Mouse (Mus musculus): ENCODE results near the gene Pprc1. TPM values are rescaled to one million over a fixed set of nuclear protein-coding genes. Genes with fewer than 3 reads are reported as not detected.

Pprc1 gene
- 10 to 100 TPM; 17.5 to 21.4 TPM for total RNA-seq (2021)

DNA sequence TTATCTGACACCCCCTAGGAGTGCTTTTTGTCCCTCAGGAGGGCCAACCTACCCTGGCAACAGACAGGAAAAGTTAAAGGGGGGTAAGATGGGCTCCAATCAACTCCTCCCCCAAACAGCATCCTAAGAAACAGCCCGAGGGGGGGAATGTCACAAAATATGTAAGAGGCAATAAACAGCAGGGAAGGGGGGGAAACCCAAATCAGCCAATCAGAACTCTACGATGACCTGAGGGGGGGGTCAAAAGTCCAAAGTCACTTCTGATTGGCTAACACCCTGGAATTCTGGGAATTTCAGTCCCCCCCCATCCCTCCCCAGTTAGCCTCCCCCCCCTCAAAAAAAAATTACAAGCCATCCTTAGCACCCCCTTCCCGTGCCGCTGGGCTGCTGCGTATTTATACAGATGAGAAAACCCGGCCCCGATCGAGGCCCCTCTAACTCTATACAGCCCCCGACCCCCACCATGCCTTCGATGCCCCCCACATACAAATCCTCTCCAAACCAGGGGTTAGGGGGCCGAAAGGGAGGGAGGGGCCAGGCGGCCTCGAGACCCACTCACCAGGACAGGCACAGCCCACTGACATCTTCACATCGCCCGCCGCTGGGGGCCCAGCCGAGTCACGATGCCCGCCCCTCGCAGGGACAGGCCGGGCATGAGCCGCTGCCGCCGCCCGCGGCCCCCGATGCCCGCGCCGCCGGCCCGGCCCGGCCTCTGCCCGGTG is at the start of gene Pprc1:
Gene Pprc1 (plus strand): TSS at position 616 of the 722 bp plus-strand sequence.
- intact Hi-C loops (cut with DNase I), result no loop called here
- DNase-seq, result peak; percentile 64 to 76

DNA sequence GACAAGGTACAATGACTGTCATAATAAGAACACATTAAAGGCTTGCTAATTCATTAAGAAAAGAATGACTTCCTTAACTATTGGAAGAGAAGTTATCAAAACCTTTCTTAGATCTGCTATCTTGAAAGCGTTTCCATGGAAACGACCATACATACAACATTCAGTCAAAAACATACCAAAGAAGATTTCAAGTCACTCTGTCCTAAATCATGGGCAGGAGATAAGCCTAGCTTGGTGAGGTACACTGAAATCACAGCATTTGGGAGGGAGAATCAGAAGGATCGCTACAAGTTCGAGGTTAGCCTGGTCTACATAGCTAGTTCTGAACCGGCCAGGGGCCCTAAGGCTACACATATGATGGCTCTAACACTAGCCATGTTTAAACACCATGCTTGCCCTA is 47.3 kb upstream of the Pprc1 start:
- DNase-seq, result no peak
- intact Hi-C loops (cut with DNase I), result no loop called here

DNA sequence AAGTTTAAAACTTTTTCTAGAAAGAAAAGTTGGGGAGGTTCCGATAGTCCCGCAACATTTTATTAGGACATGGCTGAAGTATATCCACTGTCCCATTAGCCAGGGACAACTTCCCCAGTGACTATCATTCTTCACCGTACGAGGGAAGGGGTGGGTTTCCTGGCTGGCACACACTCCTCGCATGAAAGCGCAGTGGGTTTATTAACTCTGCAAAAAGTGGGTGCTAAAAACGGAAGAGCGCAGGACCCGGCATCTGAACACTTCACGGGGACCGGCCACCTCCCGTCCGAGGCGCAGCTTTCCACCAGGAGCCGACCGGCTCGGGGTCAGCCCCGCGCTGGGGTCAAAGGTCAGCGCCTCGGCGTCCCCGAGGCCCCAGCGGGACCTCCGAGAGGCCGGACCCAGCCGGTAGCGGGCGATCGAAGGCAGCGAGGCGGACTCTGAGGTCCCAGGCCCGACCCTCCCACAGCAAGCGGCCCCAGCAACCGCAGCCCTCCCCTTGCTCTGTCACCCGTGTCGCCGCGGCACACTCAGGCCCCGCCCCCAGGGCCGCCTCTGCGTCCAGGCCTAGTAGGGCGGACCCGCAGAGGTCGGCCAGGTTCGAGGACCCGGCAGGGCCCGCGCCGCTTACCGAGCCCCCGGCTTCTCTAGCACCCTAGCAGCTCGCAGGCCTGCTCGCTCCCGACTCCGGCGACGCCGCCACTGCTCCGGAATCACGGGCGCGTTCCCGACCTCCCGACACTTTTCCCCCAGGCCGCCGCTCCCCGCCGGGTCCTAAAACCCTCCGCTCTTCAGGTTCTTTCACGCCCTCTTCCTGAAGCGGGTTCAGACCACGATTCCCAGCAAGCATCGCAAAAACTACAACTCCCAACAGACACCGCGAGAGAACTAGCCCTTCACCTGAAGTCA is 46.6 kb upstream of the Pprc1 start, which contains the start of gene Armh3:
Gene Armh3 (minus strand): TSS at position 704 of the 909 bp plus-strand sequence.
- intact Hi-C loops (cut with DNase I), result no loop called here
- peak; percentile 95 for DNase-seq

DNA sequence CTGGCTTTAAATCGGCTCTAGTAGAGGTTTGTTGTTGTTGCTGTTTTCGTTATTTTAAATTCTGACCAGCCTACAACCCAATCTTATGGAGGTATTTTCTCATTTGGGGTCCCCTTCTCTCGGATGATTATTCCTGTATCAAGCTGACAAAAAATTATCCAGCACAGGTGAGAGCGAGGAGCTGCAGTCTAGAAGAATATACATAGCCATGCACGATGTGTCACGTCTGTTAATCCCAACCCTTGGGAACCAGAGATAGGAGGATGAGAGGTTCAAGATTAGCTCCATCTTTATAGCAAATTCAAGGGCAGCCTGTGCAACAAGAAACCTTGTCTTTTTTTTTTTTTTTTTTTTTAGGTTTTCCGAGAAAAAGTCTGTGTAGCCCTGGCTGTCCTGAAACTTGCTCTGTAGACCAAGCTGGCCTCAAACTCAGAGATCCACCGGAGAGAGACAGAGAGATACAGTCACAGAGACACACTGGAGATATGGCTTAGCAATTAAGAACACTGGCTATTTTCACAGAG is 45.9 kb upstream of the Pprc1 start:
- intact Hi-C loops (cut with DNase I), result no loop called here
- DNase-seq, result no peak

DNA sequence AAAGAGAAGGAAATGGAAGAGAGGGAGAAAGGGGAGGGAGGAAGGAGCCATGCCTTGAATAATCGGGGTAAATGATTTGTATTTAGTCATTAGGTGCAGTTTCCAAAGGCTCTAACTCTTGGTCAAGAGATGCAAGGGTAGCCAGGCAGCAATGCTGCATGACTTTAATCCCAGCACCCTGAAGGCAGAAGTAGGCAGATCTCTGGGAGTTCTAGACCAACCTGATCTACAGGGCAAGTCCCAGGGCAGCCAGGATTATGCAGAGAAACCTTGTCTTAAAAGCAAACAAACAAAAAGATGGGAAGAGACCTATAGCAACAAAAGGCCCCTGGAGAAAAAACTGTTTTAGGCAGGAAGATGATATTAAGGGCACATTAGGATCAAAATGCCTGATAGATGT is 45.3 kb upstream of the Pprc1 start:
- intact Hi-C loops (cut with DNase I), result no loop called here

DNA sequence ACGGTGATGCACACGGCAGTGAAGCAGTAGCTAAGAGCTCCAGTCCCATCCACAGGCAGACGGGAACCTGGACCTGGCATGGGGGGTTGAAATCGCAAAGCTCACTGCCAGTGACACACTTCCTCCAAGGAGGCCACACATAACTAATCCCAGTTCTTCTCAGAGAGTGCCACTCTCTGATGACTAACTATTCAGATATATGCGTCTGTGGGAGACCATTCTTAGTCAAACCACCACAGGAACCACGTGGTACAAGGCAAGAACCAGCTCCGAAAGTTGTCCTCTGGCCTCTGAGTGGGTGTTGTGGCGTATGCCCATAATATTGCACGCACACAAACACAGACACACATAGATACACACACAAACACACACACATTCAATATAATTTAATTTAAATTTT is 42.4 kb upstream of the Pprc1 start:
- no peak for DNase-seq
- intact Hi-C loops (cut with DNase I), result loop anchor here (10.0 kb wide), 1 partner anchor 427 kb away; no protein-coding TSS in a partner anchor

More for the DNA sequence above, 45.3 kb upstream of the Pprc1 start:
- no peak for DNase-seq

DNA sequence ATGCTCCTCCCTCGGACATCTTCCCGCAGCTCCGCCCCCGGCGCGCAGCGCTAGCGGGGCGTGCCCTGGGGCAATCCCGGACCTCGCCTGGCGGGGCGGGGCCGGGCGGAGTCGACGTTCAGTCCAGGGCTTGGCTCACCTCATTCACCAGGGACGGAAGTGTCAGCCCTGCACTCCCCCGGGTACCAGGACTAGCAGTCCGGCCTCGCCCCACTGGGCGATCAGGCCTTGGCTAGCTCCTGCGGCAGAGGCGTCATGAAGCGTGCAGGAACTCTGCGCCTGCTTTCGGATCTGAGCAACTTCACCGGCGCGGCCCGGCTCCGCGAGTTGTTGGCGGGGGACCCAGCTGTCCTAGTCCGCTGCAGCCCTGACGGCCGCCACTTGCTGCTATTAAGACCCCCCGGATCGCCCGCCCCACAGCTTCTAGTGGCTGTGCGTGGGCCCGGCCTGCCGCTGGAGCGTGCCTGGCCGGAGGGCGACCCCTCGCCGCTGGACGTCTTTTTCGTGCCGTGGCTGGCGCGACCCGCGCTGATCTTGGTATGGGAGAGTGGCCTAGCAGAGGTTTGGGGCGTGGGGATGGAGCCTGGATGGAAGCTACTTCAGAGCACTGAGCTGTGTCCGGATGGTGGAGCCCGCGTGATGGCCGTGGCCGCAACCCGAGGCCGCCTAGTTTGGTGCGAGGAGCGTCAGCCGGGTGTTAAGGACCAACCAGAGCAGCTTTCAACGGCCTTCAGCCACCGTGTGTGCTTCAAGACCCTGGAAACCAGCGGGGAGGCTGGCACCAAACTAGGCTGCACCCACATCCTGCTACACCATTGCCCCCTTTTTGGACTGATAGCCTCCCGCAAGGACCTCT is 41.1 kb upstream of the Pprc1 start, which contains the start of gene Hps6:
Gene Hps6 (plus strand): TSS at position 138 of the 856 bp plus-strand sequence.
- peak; percentile 91 for DNase-seq
- intact Hi-C loops (cut with DNase I), result loop anchor here (10.0 kb wide), 1 partner anchor 429 kb away; no protein-coding TSS in a partner anchor

DNA sequence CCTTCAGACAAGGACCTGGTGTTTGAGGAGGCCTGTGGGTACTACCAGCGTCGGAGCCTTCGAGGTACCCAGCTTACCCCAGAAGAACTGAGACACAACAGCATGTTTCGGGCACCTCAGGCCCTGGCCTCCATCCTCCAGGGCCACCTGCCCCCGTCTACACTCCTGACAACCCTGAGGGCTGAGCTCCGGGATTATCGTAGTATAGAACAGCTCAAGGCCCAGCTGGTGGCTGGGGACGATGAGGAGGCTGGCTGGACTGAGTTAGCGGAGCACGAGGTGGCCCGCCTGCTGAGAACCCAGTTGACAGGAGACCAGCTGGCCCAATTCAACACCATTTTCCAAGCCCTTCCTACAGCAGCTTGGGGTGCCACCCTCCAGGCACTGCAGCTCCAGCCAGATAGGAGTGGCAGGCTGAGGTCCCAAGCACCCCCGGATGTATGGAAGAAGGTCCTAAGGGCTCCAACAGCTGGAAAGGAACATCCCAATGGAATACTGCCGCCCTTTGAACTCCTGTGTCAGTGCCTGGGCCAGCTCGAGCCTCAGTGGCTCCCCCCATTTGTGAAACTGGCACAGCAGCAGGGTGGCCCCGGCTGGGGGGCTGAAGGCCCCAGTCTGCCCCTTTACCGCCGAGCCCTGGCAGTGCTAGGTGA is 39.7 kb upstream of the Pprc1 start:
- DNase-seq, result no peak
- intact Hi-C loops (cut with DNase I), result loop anchor here (10.0 kb wide), 1 partner anchor 430 kb away; no protein-coding TSS in a partner anchor

DNA sequence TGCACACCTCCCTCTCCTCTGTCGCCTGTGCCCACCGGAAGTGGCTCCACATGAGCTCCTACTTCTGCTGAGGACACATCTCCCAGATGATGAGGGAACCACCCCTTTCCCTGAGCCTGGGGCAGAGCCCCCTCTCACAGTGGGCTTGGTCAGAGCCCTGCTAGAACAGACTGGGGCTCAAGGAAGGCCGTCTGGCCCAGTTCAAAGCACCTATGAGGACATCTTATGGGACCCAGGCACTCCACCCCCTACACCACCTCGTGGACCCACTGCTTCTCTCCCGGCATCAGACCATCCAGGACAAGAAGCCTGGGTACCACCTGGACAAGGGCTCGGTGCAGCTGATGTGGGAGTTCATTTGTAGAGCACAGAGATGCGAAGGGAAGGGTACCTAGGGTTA is 39.0 kb upstream of the Pprc1 start:
- intact Hi-C loops (cut with DNase I), result loop anchor here (10.0 kb wide), 1 partner anchor 431 kb away; no protein-coding TSS in a partner anchor
- DNase-seq, result no peak

DNA sequence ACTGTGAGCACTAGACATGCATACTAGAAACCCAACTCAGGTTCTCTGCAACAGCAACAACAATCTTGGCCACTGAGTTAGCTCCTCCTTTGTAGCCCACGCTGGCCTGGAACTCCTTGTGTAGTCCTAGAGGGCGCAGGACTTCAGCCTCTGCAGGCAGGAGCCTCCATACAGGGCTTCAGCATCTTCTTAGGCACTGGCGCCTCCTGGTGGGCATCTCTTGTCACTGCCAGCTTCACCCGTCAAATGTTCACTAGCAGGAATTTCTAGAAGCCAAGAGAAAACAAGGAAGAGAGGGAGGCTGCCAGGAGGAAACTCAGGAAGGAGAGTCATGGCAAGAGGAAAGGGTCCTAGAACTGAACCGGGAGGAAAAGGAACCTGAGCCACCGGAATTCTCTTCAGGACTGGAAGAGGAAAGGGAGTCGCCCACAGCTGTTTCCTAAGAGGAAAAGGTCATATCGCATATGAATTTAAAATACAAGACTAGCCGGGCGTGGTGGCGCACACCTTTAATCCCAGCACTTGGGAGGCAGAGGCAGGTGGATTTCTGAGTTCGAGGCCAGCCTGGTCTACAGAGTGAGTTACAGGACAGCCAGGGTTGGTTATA is 30.0 kb upstream of the Pprc1 start:
- intact Hi-C loops (cut with DNase I), result loop anchor here (2.0 to 5.0 kb wide), 3 partner anchors 52 to 210 kb away; no protein-coding TSS in a partner anchor

DNA sequence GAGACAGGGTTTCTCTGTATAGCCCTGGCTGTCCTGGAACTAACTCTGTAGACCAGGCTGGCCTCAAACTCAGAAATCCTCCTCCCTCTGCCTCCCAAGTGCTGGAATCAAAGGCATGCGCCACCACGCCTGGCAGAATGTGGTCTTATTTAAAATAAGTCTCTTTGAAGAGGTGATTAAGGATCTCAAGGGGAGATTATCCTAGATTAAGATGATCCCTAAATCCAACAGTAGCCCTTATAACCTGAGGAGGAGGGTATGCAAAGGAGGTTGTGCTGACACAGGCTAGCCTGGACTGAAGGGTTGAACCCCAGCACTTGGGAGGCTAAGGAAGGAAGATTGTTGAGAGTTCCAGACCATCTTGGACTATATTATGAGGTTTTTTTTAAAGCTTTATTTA is 28.7 kb upstream of the Pprc1 start:
- no peak for DNase-seq
- intact Hi-C loops (cut with DNase I), result no loop called here

More for the DNA sequence above, 30.0 kb upstream of the Pprc1 start:
- peak; percentile 91 to 95 for DNase-seq

DNA sequence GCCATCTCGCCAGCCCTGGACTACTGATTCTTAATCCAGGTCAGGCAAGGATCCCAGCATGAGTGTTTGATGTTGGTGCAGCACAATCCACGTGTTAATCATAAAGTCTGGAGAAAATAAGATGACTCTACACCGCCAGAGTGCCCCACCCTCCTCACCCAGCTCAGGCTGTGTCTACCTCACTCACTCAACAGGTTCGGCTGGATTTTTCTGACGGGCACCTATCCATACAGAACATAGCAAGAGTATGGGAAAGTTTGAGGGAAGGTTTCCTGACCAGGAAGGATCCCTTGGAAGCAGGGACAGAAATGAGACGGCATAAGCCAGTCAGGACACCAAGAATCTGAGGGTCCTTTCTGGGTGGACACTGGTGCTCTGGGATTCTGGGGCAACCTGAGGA is 19.7 kb upstream of the Pprc1 start:
- intact Hi-C loops (cut with DNase I), result no loop called here

DNA sequence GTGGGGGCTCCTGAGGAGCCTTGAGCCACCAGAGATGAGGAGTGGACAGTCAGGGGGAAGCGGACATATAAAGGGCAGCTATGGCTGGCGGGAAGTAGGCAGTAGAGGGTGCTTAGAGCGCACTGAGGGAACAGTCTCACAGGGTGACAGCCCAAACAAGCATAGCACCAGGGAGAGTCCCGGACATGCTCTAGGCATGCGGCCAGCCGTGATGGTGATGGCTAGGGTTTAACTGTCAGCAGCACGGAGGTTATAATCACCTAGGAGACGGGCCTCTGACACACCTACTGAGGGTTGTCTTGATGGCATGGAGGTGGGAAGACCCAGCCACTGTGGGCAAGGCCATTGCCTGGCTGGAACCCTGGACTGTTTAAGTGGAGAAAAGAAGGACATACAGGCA is 18.1 kb upstream of the Pprc1 start:
- intact Hi-C loops (cut with DNase I), result no loop called here
- DNase-seq, result peak; percentile 71 to 72

More for the DNA sequence above, 19.7 kb upstream of the Pprc1 start:
- no peak for DNase-seq

DNA sequence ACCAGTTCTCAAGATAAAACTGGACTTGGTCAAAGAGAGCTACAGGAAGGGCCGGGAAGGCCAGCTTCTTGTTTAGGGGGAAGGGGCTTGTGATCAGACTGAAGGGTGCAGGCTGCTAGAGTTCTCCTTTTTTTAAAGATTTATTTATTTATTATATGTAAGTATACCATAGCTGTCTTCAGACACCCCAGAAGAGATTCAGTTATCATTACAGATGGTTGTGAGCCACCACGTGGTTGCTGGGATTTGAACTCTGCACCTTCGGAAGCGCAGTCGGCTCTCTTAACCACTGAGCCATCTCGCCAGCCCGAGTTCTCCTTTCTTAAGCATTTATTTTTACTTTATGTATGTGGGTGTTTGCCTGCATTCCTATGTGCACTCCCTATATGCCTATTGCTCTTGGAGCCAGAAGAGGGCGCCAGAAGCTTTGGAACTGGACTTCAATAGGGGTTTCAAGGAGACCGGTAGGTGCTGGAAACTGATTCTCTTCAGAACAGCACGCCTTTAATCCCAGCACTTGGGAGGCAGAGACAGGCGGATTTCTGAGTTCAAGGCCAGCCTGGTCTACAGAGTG is 15.9 kb upstream of the Pprc1 start:
- DNase-seq, result no peak
- intact Hi-C loops (cut with DNase I), result no loop called here

DNA sequence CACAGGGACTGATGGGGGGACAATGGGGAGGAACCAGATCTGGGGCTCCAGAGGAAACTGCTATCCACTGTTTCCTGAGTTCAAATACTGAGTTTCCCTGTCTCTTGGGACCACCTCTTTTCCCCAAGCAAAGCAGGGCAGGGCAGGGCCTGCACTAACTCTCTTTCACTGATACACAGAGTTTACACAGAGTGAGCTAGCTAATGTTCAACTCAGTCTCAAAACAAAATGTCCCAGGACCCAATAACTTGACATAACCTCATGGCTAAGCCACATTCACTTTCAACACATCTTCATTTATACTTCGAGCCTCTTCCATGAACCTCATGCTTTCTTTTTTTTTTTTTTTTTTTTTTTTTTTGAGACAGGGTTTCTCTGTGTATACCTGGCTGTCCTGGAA is 15.0 kb upstream of the Pprc1 start:
- no peak for DNase-seq

DNA sequence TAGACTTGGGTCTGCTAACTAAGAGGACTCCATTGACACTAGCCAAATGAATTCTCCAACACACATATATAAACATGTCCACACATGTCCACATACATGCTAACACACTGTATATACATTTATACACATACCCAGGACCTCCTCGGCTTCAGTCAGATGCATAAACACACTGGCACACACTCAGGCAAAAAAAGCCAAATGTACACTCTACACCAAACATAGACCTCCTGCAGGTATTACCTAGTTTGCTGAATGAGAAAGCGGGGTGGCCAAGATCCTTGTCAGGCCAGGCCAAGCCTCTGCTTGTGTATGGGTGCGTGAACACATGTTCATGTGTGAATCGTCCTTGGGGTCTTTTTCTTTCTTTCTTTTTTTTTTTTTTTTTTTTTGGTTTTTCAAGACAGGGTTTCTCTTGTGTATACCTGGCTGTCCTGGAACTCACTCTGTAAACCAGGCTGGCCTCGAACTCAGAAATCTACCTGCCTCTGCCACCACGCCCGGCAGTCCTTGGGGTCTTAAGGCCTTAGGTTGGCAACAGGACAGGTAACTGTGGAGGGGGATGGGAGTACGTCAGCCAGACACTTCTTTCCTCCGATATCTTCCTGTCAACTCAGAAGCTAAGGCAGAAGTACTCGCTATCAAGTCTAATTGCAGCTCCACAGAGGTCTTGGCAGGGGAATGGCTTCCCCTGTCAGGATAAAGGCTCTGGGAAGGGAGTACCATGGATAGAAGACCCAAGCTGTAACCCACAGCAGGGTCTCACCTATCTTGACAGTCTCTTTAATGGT is 14.3 kb upstream of the Pprc1 start:
- no peak for DNase-seq
- intact Hi-C loops (cut with DNase I), result no loop called here

More for the DNA sequence above, 15.0 kb upstream of the Pprc1 start:
- intact Hi-C loops (cut with DNase I), result no loop called here

DNA sequence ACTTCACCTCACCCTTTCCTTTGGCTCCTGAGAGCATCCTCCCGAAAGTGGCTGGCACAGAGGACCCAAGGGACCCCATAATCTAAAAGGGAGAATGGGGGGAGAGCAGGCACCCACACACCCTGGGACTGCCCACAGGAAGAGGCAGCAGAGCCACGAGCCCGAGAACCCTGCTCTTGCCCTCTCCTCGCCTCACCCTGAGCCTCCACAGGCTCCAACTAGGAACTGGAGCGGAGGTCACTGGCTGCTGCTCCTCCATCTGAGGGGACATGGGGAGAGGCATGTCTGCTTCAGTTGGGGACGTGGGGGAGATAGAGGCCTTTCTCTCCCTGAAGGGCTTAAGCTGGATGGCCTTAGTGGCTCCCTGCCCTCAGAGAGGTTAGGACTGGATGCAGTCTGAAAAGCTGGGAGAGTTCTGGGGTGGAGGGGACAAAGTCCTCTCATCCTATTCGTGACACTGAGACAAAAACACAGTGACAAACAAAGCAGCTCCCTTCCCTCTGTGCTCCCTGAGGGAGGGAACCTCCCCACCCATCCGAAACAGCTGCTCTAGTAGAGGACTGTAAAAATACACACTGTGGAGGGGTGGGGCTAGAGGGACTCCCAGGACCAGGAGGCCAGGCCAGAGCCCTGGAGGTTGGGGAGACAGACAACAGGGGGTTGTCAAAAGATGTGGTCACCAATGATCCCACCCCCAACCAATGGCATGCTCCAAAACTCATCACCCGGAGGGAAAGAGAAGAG is 12.8 kb upstream of the Pprc1 start:
- intact Hi-C loops (cut with DNase I), result no loop called here
- peak in 1 of 2 experiments; percentile 31 for DNase-seq
